Mouse (Mus musculus): ENCODE results near the gene Trim5. TPM values are rescaled to one million over a fixed set of nuclear protein-coding genes. Genes with fewer than 3 reads are reported as not detected.
"Not testable (repeated sequence)": the region's sequence is repeated elsewhere in the genome, so short reads cannot be mapped to it uniquely, and the experiment has no call there.

Trim5 gene
- total RNA-seq (2015): 12.2 and 13.9 TPM in 2 replicates
- total RNA-seq (2017): 12.9 and 13.9 TPM in 2 replicates

- peak; percentile 93 for ATAC-seq (ENCODE audit: poor library complexity, severe bottlenecking)
These were observed at the start of gene Trim5 for GRCm38 (mm10) chr7:104287576-104288443. Trim5 (minus strand) TSS chr7:104288094.

- peak; percentile 59 for ATAC-seq (ENCODE audit: poor library complexity, severe bottlenecking)
These were observed 47.7 kb upstream of the Trim5 start for GRCm38 (mm10) chr7:104335547-104335946.

- ATAC-seq (ENCODE audit: poor library complexity, severe bottlenecking): not testable (repeated sequence)
These were observed 41.3 kb upstream of the Trim5 start, which contains the start of gene Trim34b for GRCm38 (mm10) chr7:104329171-104329570. Trim34b (plus strand) TSS chr7:104329471.

DNA sequence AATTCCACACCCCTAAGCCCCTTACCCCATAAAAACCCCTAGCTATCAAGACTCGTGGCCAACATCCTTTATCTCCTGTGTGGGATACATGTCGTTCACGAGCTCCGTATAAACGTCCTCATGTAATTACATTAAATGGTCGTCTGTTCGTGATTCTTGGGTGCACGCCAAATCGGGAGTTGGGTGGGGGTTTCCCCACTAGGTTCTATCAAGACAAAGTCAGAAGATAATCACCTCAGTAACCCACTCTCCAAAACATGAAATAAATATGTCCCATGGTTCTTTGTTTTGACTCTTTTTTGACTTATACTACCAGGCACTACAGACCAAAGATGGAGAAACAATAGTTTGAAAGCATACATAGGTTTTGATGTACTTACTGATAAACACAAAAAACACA is 34.1 kb upstream of the Trim5 start:
- no peak for ATAC-seq (ENCODE audit: poor library complexity, severe bottlenecking)

GRCm38 (mm10) chr7:104315369-104316080 is 27.6 kb upstream of the Trim5 start, which contains the start of gene Trim12a:
Trim12a (minus strand) TSS chr7:104315466.
- ATAC-seq (ENCODE audit: poor library complexity, severe bottlenecking): peak; percentile 83

GRCm38 (mm10) chr7:104314796-104315353 is 27.0 kb upstream of the Trim5 start:
- peak; percentile 72 for ATAC-seq (ENCODE audit: poor library complexity, severe bottlenecking)

- no peak for ATAC-seq (ENCODE audit: poor library complexity, severe bottlenecking)
These were observed 3.9 kb upstream of the Trim5 start for GRCm38 (mm10) chr7:104291638-104292400.

DNA sequence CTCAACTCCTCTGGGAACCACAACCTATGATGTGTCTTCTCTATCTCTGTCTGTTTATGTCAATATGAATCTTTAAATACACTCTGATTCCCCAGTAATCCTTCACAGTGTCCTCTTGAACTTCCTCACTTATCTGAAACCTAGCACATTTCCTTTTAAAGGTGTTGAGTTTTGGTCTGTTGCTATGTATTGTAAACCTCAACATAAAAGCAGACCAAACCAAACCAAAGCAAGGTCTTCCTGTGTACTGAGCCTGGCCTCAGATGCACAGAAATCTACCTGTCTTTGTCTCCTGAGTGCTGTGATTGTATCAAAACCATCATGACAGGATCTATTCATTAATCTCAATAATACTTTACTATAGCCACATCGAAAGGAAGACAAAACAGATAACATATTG is 2.7 kb upstream of the Trim5 start:
- no peak for ATAC-seq (ENCODE audit: poor library complexity, severe bottlenecking)

DNA sequence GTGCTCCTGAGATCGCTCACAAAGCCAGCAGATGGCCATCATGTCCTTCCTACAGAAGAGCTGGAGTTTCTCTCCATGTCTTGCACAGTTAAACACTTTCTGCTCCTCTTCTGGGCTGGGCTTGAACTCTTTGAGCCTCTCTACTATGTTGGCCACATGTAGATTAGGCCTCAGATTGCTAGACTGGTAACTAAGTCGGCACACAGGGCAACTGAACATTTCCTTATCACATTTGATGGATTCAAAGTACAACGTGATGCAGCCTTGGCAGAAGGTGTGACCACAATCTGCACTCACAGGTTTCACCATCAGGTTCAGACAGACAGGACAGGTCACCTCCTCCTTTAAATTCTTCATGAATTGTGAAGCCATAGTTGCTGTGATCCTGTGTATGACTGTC is 8.5 kb downstream of the Trim5 start:
- peak; percentile 40 for ATAC-seq (ENCODE audit: poor library complexity, severe bottlenecking)

DNA sequence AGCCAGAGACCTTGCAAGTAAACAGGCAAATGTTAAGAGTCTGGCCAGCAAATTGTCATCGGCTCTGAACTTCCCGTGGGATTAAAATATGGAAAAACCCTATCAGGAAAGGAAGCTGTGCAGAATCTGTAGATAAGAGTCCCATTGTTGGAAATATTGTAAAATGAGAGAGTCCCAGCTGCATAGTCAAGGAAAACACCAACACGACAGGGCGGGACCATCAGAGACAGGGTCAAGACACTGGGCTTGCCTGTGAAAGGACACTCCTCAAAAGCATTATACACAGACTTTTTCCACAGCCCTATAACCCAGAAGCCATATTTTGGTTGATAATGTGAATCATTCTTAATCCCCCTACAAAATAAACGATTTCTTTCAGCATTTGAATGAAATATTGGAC is 22.6 kb downstream of the Trim5 start:
- ATAC-seq (ENCODE audit: poor library complexity, severe bottlenecking): not testable (repeated sequence)

DNA sequence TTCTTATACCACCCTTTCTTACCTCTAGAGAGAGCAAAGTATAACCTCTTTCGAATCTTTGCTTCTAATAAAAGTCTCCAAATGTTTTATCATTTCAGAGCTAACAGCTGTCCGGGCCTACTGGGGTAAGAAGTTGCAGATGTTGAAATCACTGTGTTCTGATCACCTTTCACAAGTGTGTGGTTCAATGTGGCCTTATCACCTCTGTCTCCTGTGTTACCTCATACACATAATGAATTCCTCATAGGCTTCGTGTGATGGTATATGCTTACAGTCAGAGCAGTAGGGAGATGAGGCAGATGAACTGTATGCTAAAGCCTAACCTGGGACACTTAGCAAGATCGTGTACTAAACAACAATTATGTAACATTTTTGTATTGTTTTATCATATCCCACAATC is 27.5 kb downstream of the Trim5 start:
- peak; percentile 71 for ATAC-seq (ENCODE audit: poor library complexity, severe bottlenecking)

GRCm38 (mm10) chr7:104244287-104245181 is 43.4 kb downstream of the Trim5 start, which contains the start of gene Trim34a:
Trim34a (plus strand) TSS chr7:104244457.
- peak; percentile 89 for ATAC-seq (ENCODE audit: poor library complexity, severe bottlenecking)

- ATAC-seq (ENCODE audit: poor library complexity, severe bottlenecking): no peak
These were observed 44.3 kb downstream of the Trim5 start for GRCm38 (mm10) chr7:104243616-104244015.

DNA sequence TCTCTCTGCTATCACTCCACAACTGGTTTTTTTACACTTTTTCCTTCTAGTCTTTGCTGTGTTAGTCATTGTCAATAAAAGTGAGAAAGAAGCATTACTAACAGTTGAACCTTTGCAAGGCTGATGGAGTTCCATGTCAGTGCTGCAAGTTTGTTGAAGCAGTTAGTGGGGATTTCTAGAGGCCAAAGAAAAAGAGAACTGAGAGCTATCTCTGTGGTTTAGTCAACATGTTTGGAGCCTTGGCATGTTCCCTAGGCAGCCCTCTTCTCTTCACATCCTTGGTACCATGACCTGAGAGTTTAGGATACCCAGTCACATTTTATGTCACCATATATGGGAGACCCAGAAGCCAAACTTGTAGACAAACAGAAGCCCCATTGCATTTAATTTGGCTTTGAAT is 47.0 kb downstream of the Trim5 start:
- ATAC-seq (ENCODE audit: poor library complexity, severe bottlenecking): peak; percentile 59

GRCm38 (mm10) chr7:104231203-104231602 is 56.7 kb downstream of the Trim5 start:
- peak; percentile 97 for ATAC-seq (ENCODE audit: poor library complexity, severe bottlenecking)

GRCm38 (mm10) chr7:104218701-104219569 is 69.0 kb downstream of the Trim5 start, which contains the start of gene Trim6:
Trim6 (plus strand) TSS chr7:104218793.
- peak; percentile 55 for ATAC-seq (ENCODE audit: poor library complexity, severe bottlenecking)

DNA sequence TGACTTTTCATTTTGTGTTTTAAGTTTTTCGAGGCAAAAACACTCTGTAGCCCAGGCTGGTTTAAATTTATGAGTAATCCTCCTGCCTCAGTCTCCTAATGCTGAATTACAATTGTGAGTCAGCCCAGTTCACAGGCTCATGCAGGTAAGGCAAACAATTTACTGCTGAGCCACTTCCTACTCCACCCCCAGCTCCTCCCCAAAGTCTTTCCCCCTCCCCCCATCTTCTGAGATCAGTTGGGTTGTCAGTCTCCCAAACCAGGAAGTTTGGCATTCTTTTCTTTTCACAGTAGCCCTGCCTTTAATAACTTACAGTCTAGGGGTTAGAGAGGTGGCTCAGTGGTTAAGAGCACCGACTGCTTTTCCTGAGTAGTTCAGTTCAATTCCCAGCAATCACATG is 70.0 kb downstream of the Trim5 start:
- peak; percentile 54 for ATAC-seq (ENCODE audit: poor library complexity, severe bottlenecking)

GRCm38 (mm10) chr7:104216011-104216535 is 71.8 kb downstream of the Trim5 start:
- ATAC-seq (ENCODE audit: poor library complexity, severe bottlenecking): peak; percentile 66

Measured in megakaryocyte, adult 5-6 weeks (primary cell).